Mouse (Mus musculus) liver, adult 2 months (tissue): ENCODE results near the gene Gm26661. TPM values are rescaled to one million over a fixed set of nuclear protein-coding genes. Genes with fewer than 3 reads are reported as not detected.

ENCODE experiments used
- DNase-seq: peaks from one replicate; pipeline ENCODE4 v3.0.0-alpha.2; 2011; ENCODE audit warnings: low read depth, low spot score; ENCODE audit errors: extremely low read depth
- H3K27ac ChIP-seq: fragments of 200-500 bp; replicated peaks from 2 replicates; pipeline ENCODE4 v1.5.1; 2012; ENCODE audit warnings: low read depth, mild to moderate bottlenecking, control low read depth, inconsistent platforms, low read length; ENCODE audit not compliant: insufficient read depth
- H3K27me3 ChIP-seq: fragments of 200-500 bp; 2 replicates; pipeline ENCODE4 v1.6.1; 2012; ENCODE audit warnings: mild to moderate bottlenecking, moderate library complexity, low read length, inconsistent platforms; ENCODE audit not compliant: control insufficient read depth, insufficient read depth
- H3K36me3 ChIP-seq: fragments of 200-500 bp; 2 replicates; pipeline ENCODE4 v1.6.1; 2012; ENCODE audit warnings: low read length, inconsistent platforms; ENCODE audit not compliant: control insufficient read depth, insufficient read depth
- H3K4me1 ChIP-seq: fragments of 200-500 bp; 2 replicates; pipeline ENCODE4 v1.6.1; 2011; ENCODE audit warnings: low read length; ENCODE audit not compliant: control insufficient read depth, insufficient read depth
- H3K4me3 ChIP-seq: fragments of 200-500 bp; 2 replicates; pipeline ENCODE4 v1.5.1; 2011; ENCODE audit warnings: low read depth, mild to moderate bottlenecking, control low read depth, low read length, moderate library complexity; ENCODE audit not compliant: insufficient read depth
- H3K79me2 ChIP-seq: fragments of 200-500 bp; 2 replicates; pipeline ENCODE4 v1.6.1; 2012; ENCODE audit warnings: inconsistent platforms, mild to moderate bottlenecking, low read length, moderate library complexity; ENCODE audit not compliant: control insufficient read depth, insufficient read depth
- H3K9ac ChIP-seq: fragments of 200-500 bp; 2 replicates; pipeline ENCODE4 v1.6.1; 2012; ENCODE audit warnings: low read depth, mild to moderate bottlenecking, control low read depth, inconsistent platforms, low read length
- CTCF ChIP-seq: fragments of 200-500 bp; IDR thresholded peaks from 2 replicates; pipeline ENCODE4 v1.5.1; 2011; ENCODE audit warnings: low read depth, low read length, control low read depth
- POLR2A ChIP-seq: fragments of 200-500 bp; IDR thresholded peaks from 2 replicates; pipeline ENCODE4 v1.6.1; 2011; ENCODE audit warnings: low read length, control low read depth; ENCODE audit not compliant: insufficient read depth; ENCODE audit errors: extremely low read depth
- WGBS: fragments of 180-500 bp; shearing (Covaris S2); methylation state at CpG from one replicate; pipeline ENCODE4 v1.1.7; 2018; 5-methylcytosine and 5-hydroxymethylcytosine counted together
- polyA plus RNA-seq: library from polyadenylated mRNA; depleted of rRNA; stranded (reverse); fragments of >200 nt; gene quantifications from 2 replicates; pipeline ENCODE4 v1.2.3, GENCODE M21; 2012
- total RNA-seq: library from RNA; depleted of rRNA; stranded (reverse); fragments of >200 nt; gene quantifications from 2 replicates; pipeline ENCODE4 v1.2.3, GENCODE M21; 2014

The Gm26661 gene
- total and polyA plus RNA-seq, 2 experiments: not detected

DNA sequence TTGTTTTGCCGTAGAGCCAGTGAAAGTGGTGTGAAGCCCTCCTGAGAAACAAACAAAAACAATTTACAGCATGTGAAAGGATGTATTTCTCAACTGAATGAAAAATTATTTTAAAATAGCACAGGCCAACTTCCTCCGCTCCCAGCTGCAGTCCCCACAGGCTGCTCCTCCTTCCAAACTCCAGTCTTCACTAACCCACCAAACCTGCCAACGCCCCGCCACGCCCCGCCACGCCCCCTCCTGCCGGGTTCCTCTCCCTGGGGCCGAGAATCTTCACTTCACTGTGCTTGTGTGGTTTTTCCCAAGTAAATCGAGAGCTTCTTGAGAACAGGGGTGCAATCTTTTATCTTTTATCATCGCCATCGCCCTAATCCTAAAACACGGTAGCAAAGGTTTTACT lies 5.3 kb upstream of the Gm26661 start:
- 39% methylated on average over 13 of the region's 13 CpGs for WGBS

DNA sequence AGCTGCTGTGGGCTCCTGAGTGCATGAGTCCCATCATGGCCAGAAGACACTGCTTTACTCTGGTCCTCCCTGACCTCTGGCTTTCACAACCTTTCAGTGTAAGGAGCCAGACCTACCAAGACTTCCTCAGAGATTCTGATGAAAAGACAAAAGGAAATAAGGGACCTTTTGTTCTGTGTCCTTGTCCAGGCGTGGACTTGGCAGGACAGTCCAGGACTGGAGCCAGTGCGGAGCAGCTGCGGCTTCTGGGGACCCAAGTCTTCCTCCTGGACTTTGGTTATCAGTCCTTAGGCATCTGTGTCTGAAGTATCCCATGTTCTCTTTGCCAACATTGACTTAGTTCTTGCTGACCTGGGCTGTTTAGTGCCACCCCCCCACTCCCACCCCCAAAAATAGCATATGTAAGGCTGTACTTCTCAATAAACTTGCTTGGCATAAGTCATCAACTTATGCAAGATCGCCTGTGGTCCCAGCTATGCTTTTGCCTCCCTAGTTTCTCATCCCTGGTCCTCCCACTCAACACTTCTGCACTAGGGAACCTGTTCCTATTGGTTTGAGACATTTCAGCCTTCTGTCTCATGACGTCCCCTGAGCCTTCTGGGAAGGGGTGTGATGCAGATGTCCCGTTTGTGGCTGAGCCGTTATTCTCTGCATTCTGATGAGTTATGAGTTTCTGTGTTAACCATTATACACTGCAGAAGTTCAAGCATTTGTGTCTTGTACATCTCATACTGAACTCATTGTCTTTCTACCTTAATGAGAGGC lies 1.9 kb upstream of the Gm26661 start:
- no peak overlapping the region for H3K27ac ChIP-seq
- H3K9ac ChIP-seq: no peak overlapping the region
- peaks cover 4% of the 10 kb centered on the region for H3K4me1 ChIP-seq
- H3K36me3 ChIP-seq: no peaks in the 10 kb centered on the region
- DNase-seq: no peak
- H3K27me3 ChIP-seq: no peaks in the 10 kb centered on the region
- H3K4me3 ChIP-seq: no peak overlapping the region
- WGBS: 83% methylated on average over 7 of the region's 7 CpGs
- H3K79me2 ChIP-seq: no peaks in the 10 kb centered on the region
- no peak for TF ChIP-seq CTCF
- no peak for TF ChIP-seq POLR2A

More for the DNA sequence above, 5.3 kb upstream of the Gm26661 start:
- Histone ChIP-seq H3K27ac (no peak overlapping the region), H3K79me2 (no peaks in the 10 kb centered on the region), H3K27me3 (no peaks in the 10 kb centered on the region), H3K9ac (no peak overlapping the region), H3K36me3 (no peaks in the 10 kb centered on the region), H3K4me3 (no peak overlapping the region), H3K4me1 (no peaks in the 10 kb centered on the region)
- no peak for DNase-seq
- TF ChIP-seq CTCF (no peak), POLR2A (no peak)

DNA sequence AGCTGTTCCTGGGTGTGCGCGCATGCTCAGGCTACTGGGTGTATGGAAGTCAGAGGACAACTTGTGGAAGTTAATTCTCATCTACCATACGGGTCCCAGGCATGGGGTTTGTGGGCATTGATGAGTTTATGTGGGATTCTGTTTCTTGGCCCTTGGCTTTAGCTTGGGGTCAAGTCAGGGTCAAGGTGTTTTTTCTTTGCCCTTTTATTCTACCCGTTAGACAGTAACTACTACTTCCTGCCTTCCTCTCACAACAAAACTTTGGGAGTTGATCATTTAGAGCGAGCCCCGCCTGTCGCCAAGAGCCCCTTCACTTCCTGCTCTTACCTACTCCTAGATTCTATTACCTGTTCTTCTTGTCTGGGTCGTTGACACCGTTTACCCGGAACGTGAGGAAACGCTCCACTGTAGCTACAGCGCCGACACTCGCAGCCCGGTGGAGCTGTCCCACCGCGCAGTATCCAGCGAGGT lies 291 bp upstream of the Gm26661 start:
- no peak for DNase-seq
- Histone ChIP-seq H3K9ac (no peak overlapping the region), H3K4me1 (peaks cover 4% of the 10 kb centered on the region), H3K79me2 (no peaks in the 10 kb centered on the region), H3K27me3 (no peaks in the 10 kb centered on the region), H3K27ac (no peak overlapping the region), H3K4me3 (peak overlapping the region; percentile 4; the same call in 1 of the 2 replicates), H3K36me3 (no peaks in the 10 kb centered on the region)
- TF ChIP-seq CTCF (no peak), POLR2A (no peak)
- WGBS: 19% methylated on average over 19 of the region's 19 CpGs

DNA sequence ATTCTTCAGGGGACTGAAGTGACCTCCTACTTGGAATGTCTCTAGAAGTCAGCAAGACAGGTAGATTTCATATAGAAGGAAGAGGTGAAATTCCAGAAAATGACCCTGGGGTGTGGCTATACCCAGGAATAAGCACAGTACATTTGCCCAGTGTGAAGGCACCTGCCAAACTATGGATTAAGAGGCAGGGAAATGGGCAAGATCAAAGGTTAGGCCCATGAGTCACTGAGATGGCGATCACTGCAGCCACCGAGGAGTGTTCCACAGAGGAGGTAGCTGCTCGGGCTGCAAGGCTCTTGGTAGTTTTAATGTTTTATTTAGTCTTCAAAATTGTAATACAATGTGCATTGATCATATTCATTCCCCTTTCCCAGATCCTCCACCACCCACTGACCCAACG lies 4.6 kb downstream of the Gm26661 start:
- Histone ChIP-seq H3K4me1 (peaks cover 4% of the 10 kb centered on the region), H3K79me2 (no peaks in the 10 kb centered on the region), H3K27me3 (no peaks in the 10 kb centered on the region), H3K36me3 (no peaks in the 10 kb centered on the region), H3K9ac (no peak overlapping the region), H3K27ac (no peak overlapping the region), H3K4me3 (no peak overlapping the region)
- 86% methylated on average over 4 of the region's 4 CpGs for WGBS
- no peak for DNase-seq
- TF ChIP-seq CTCF (no peak), POLR2A (no peak)

DNA sequence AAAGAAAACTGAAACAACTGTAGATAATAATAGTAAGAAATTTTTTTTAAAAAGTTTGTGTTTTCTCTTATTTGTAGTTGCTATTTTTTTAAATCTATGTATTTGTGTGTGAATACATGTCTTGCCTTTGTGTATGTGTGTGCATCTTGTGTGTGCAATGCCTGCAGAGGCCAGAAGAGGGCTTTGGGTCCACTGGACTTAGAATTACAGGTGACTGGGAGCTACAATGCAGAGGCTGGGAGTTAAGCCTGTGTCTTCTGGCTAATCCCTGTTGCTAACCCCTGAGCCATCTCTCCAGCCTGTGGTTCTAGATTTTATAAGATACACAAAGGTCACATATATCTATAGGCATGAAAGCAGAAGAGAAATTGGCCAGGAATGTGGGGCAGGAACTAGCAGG lies 9.2 kb downstream of the Gm26661 start:
- Histone ChIP-seq H3K27me3 (no peaks in the 10 kb centered on the region), H3K4me3 (no peak overlapping the region), H3K27ac (no peak overlapping the region), H3K9ac (no peak overlapping the region), H3K79me2 (no peaks in the 10 kb centered on the region), H3K4me1 (no peaks in the 10 kb centered on the region), H3K36me3 (no peaks in the 10 kb centered on the region)
- DNase-seq: no peak
- no peak for TF ChIP-seq CTCF
- no peak for TF ChIP-seq POLR2A

DNA sequence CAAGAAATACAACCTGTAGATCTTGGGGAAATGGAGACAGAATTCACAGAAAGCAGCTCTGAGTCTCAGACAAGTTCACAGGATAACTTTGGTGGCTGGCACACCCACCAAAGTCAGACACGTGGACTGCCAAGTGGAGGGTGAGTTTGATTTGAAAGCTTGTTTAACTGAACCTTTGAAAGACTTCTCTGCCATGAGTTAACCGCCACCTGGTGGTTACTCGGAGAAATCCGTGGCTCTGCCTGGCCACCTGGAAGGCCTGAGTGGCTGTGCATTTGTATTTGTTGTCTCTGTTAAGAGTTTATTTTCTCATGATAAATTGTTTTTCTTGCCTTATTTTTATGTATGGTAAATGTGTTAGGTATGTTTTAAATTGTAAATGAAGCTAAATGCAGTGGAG lies 10.4 kb downstream of the Gm26661 start:
- 7% methylated on average over 4 of the region's 4 CpGs for WGBS
- H3K9ac ChIP-seq: no peak overlapping the region
- H3K4me3 ChIP-seq: no peak overlapping the region
- no peaks in the 10 kb centered on the region for H3K36me3 ChIP-seq
- no peaks in the 10 kb centered on the region for H3K4me1 ChIP-seq
- H3K27me3 ChIP-seq: no peaks in the 10 kb centered on the region
- peak; percentile 21 for DNase-seq
- no peak overlapping the region for H3K27ac ChIP-seq
- TF ChIP-seq POLR2A (no peak), CTCF (peak; percentile 67)
- H3K79me2 ChIP-seq: no peaks in the 10 kb centered on the region
